Mouse (Mus musculus): ENCODE results near the gene Ppt1. TPM values are rescaled to one million over a fixed set of nuclear protein-coding genes. Genes with fewer than 3 reads are reported as not detected.

Ppt1 gene
- polyA plus RNA-seq, 1 experiment from 2014 or later, result 84.4 TPM

DNA sequence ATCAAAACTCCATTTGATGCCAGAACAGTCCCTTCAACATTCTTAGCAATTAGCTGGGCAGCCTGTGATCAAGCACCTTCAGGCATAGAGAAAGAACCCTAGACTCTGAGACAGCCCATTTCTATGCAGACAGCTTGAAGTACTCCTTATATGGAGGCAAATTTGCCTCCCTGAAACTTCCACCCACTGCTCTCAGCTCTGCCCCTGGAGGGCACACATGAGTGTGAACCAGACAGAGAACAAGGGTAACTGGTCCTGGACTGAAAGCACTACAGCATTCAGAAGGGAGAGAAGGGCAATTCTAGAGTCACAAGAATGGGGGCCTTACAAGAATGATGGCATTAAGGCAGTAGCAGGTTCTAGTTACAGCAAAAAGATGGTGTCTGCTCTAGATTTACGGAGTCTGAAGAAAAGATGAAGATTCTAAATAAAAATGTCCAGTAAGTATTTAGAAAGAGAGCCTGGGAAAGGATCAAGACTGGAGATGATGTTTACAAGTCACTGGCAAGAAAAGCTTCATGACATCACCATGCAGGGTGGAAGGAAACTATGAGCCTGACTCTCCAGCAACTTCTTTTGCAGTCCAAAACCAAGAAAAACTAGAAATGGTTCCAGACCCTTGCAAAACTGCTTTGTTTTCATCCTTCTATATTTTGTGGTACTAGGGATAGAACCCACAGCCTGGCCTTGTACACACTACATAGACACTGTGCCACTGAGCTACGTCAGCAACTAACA is 42.5 kb downstream of the Ppt1 start:
- ATAC-seq (ENCODE audit: low FRiP score) (no peak), DNase-seq (ENCODE audit: low spot score) (no peak)
- H3K9me3 ChIP-seq (ENCODE audit: control insufficient read depth, low read length), result no peaks in the 10 kb centered on the region
- H3K4me2 ChIP-seq (replicated peaks), result no peak overlapping the region
- no peaks in the 10 kb centered on the region for H3K36me3 ChIP-seq (replicated peaks; ENCODE audit: control insufficient read depth, insufficient read depth)
- H3K4me3 ChIP-seq (replicated peaks; ENCODE audit: low read length), result no peak overlapping the region
- no peaks in the 10 kb centered on the region; the same call in 1 of the 2 replicates for H3K4me1 ChIP-seq (replicated peaks; ENCODE audit: control insufficient read depth, insufficient read depth, low read length)
- H3K27ac ChIP-seq, result no peak overlapping the region
- 90% methylated on average over 2 of the region's 2 CpGs for WGBS
- H3K9ac ChIP-seq, result no peak overlapping the region
- no peaks in the 10 kb centered on the region for H3K27me3 ChIP-seq (ENCODE audit: control insufficient read depth, insufficient read depth, low read length)

DNA sequence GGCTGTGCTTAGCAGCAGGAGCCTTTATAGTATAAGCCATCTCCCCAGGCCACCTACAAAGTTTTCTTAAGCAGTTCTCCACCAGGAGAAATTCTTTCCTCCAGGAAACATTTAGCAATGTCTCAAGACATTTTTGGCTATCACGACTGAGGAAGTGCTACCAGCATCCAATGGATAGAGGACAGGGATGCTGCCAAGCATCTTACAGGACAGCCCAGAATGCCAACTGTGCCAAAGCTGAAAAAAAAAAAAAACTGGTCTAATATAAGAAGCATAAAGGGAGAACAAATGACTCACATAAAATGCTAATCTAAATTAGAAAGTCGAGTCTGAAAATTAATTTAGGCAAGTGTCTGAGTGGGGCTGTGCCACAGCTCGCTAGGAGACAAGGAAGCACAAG is 46.5 kb downstream of the Ppt1 start:
- no peak overlapping the region for H3K4me3 ChIP-seq (replicated peaks; ENCODE audit: low read length)
- H3K4me1 ChIP-seq (replicated peaks; ENCODE audit: control insufficient read depth, insufficient read depth, low read length), result peaks cover 19% of the 10 kb centered on the region
- no peak overlapping the region for H3K9ac ChIP-seq
- no peaks in the 10 kb centered on the region for H3K27me3 ChIP-seq (ENCODE audit: control insufficient read depth, insufficient read depth, low read length)
- 89% methylated on average over 3 of the region's 3 CpGs for WGBS
- no peaks in the 10 kb centered on the region for H3K36me3 ChIP-seq (replicated peaks; ENCODE audit: control insufficient read depth, insufficient read depth)
- no peak overlapping the region for H3K4me2 ChIP-seq (replicated peaks)
- no peak for DNase-seq (ENCODE audit: low spot score)
- ATAC-seq (ENCODE audit: low FRiP score), result no peak
- no peaks in the 10 kb centered on the region for H3K9me3 ChIP-seq (ENCODE audit: control insufficient read depth, low read length)
- H3K27ac ChIP-seq, result no peak overlapping the region

DNA sequence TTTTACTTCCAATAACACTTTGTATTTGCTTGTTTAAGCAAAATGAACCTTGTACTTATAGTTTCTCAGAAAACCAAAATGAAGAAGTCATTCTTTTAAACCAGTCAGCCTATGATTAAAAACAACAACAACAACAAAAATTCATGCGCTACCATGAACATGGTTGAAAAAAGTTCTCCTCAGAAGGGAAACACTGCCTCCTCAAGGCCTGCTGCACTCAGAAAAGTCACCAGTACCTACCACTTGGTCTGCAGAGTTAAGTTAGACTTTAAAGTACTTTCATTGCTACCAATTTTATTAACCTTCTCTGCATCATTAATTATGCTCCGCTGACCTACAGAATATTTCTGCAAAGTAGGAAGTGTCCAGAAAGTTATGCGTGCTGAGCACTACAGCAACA is 47.3 kb downstream of the Ppt1 start:
- H3K36me3 ChIP-seq (replicated peaks; ENCODE audit: control insufficient read depth, insufficient read depth), result no peaks in the 10 kb centered on the region
- ATAC-seq (ENCODE audit: low FRiP score) (no peak), DNase-seq (ENCODE audit: low spot score) (no peak)
- no peaks in the 10 kb centered on the region for H3K9me3 ChIP-seq (ENCODE audit: control insufficient read depth, low read length)
- H3K27ac ChIP-seq, result no peak overlapping the region
- H3K4me3 ChIP-seq (replicated peaks; ENCODE audit: low read length), result no peak overlapping the region
- no peaks in the 10 kb centered on the region for H3K27me3 ChIP-seq (ENCODE audit: control insufficient read depth, insufficient read depth, low read length)
- H3K4me2 ChIP-seq (replicated peaks), result no peak overlapping the region
- H3K4me1 ChIP-seq (replicated peaks; ENCODE audit: control insufficient read depth, insufficient read depth, low read length), result peaks cover 20% of the 10 kb centered on the region
- WGBS, result 96% methylated on average over 3 of the region's 3 CpGs
- no peak overlapping the region for H3K9ac ChIP-seq

DNA sequence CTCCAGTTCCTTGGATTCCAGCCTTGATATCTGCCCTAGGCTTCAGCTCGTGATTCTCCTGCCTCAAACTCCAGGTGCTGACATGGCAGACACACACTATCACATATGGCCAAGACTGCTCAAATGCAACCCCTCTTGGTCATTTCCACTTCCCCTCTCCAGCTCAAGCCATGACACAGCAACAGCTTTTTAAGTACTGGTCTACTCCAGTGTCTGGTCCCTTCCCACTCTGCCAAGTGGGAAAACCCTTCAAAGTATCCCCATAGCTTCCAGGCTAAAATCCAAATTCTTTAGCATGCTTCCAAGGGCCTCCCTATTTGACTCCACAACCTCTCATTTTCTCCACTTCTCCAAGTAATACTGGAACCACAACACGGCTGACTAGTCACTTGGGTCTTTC is 48.0 kb downstream of the Ppt1 start:
- Histone ChIP-seq H3K4me1 (replicated peaks; ENCODE audit: control insufficient read depth, insufficient read depth, low read length) (peaks cover 20% of the 10 kb centered on the region), H3K4me2 (replicated peaks) (peak overlapping the region; percentile 79), H3K4me3 (replicated peaks; ENCODE audit: low read length) (no peak overlapping the region), H3K36me3 (replicated peaks; ENCODE audit: control insufficient read depth, insufficient read depth) (no peaks in the 10 kb centered on the region), H3K9ac (no peak overlapping the region), H3K9me3 (ENCODE audit: control insufficient read depth, low read length) (no peaks in the 10 kb centered on the region), H3K27ac (no peak overlapping the region), H3K27me3 (ENCODE audit: control insufficient read depth, insufficient read depth, low read length) (no peaks in the 10 kb centered on the region)
- DNase-seq (ENCODE audit: low spot score) (no peak), ATAC-seq (ENCODE audit: low FRiP score) (no peak)
- 81% methylated on average over 2 of the region's 2 CpGs for WGBS

DNA sequence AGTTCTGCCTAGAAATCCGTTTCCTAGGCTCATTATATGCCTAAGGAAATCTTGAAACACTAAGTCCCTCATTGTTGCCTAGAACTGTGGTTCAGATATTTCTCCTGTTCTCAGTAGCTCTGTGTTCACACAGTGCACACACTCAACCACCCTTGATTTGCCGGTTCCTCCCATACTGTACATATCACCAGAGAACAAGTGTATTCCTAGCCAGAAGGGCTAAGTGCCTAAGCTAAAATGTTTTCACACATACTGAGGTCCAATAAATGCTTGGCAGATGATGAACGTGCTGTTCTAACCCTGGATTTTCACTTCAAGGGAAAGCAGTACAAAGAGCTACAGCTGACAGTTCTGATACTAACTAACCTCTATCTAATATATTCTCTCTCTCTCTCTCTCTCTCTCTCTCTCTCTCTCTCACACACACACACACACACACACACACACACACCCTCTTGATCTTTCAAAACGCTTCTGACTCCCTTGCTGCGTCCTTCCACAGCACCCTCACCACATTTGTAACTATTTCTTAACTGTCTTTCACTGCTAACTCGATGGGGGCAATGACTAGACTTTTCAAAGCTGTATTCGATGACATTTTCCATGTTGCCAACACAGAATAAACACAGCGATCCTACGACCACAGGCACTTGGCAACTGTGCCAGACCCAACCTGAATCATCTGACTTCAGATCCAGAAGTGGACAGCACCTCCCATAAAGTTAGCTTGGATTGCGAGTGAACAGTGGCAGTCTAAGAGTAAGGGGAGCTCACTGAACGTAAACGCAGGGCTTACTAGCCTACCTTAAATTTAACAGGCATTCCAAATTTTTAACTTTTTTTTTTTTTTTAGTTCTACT is 48.7 kb downstream of the Ppt1 start:
- Histone ChIP-seq H3K4me1 (replicated peaks; ENCODE audit: control insufficient read depth, insufficient read depth, low read length) (peaks cover 20% of the 10 kb centered on the region), H3K9me3 (ENCODE audit: control insufficient read depth, low read length) (no peaks in the 10 kb centered on the region), H3K27me3 (ENCODE audit: control insufficient read depth, insufficient read depth, low read length) (no peaks in the 10 kb centered on the region), H3K4me2 (replicated peaks) (peak overlapping the region; percentile 79), H3K4me3 (replicated peaks; ENCODE audit: low read length) (peak overlapping the region; percentile 92), H3K27ac (no peak overlapping the region), H3K9ac (peak overlapping the region; percentile 89), H3K36me3 (replicated peaks; ENCODE audit: control insufficient read depth, insufficient read depth) (no peaks in the 10 kb centered on the region)
- DNase-seq (ENCODE audit: low spot score) (no peak), ATAC-seq (ENCODE audit: low FRiP score) (no peak)
- WGBS, result 53% methylated on average over 12 of the region's 12 CpGs

DNA sequence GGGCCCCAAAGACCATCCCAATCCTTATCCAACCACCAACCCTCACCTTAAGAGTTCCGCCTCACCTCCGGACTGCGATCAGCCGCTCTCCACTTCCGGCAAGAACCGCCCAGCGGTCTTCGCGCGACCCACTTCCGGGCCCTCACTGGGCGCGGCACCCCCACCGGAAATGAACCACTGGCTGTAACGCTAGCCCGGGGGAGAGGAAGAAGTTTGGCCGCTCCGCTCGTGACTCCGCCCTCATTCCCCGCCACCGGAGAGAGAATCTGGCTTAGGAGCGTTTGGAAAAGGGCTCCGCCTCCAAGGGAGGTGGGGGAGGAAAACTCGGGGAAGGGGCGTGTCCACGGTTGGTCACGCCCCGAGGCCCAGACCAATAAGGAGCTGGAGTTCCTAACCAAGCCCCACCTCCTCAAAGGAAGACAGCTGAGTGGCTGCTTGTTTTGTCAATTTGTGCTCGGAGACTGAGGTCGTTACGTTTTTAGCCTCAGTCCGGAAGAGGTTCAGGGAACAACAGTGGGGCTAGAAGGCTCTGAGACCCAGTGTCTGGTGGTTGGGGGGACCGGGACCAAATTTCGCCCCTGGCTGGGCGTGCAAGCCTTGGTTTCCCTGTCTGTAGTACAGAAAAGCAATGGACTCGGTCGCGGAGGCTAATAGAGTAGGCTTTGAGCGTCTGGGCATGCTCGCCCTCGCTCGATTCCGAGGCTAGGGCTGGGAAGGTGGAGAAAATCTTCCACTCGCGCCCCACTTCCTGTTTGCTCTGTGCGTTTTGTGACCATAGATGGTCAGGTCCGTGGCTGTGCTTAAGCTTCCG is 49.9 kb downstream of the Ppt1 start, which contains the start of gene Cap1:
TSS of gene Cap1 (minus strand) at position 289 of the 811 bp plus-strand sequence.
- DNase-seq (ENCODE audit: low spot score), result peak; percentile 99
- H3K27ac ChIP-seq, result peak within 1 kb of the TSS; percentile 99
- no peaks in the 10 kb centered on the region for H3K36me3 ChIP-seq (replicated peaks; ENCODE audit: control insufficient read depth, insufficient read depth)
- no peaks in the 10 kb centered on the region for H3K9me3 ChIP-seq (ENCODE audit: control insufficient read depth, low read length)
- H3K4me3 ChIP-seq (replicated peaks; ENCODE audit: low read length), result peak within 1 kb of the TSS; percentile 92
- peak within 1 kb of the TSS; percentile 81 for H3K4me2 ChIP-seq (replicated peaks)
- peaks cover 20% of the 10 kb centered on the region for H3K4me1 ChIP-seq (replicated peaks; ENCODE audit: control insufficient read depth, insufficient read depth, low read length)
- peak; percentile 94 for ATAC-seq (ENCODE audit: low FRiP score)
- no peaks in the 10 kb centered on the region for H3K27me3 ChIP-seq (ENCODE audit: control insufficient read depth, insufficient read depth, low read length)
- H3K9ac ChIP-seq, result peak within 1 kb of the TSS; percentile 89
- under 1% methylated on average over 49 of the region's 49 CpGs for WGBS

DNA sequence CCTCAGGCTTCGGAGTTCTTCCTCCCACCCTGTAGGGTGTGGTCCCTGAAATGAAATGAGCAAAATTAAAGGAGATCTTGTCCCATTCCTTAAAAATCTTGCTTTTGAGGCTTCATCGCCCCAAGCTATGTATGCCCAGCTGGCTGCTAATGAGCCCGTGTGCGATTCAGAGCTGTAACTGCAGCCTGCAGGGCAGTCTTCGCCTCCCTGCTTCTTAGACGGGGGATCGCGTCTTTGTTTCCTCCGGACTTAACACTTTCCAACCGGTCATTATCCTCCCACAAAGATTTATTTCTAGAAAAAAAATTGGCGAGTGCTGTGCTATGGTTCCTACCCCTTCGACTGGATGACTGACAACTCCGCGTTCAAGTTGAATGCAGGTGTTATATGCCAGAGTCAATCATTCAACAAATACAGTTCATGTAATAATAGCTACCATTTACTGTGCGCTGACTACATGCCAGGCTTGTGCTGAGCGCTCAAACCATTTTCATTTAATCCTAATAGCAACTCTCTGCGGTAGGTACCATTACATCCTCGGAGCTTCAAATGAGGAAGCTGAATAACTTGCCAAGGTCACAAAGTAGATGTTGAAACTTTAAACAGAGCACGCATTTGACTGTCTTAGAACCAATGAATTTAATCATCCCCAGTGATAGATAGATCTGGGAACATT is 50.7 kb downstream of the Ppt1 start:
- Histone ChIP-seq H3K9me3 (ENCODE audit: control insufficient read depth, low read length) (no peaks in the 10 kb centered on the region), H3K4me3 (replicated peaks; ENCODE audit: low read length) (peak overlapping the region; percentile 92), H3K4me2 (replicated peaks) (peak overlapping the region; percentile 81), H3K36me3 (replicated peaks; ENCODE audit: control insufficient read depth, insufficient read depth) (no peaks in the 10 kb centered on the region), H3K27me3 (ENCODE audit: control insufficient read depth, insufficient read depth, low read length) (no peaks in the 10 kb centered on the region), H3K4me1 (replicated peaks; ENCODE audit: control insufficient read depth, insufficient read depth, low read length) (peaks cover 20% of the 10 kb centered on the region), H3K27ac (peak overlapping the region; percentile 99), H3K9ac (peak overlapping the region; percentile 79)
- DNase-seq (ENCODE audit: low spot score) (peak; percentile 54), ATAC-seq (ENCODE audit: low FRiP score) (peak; percentile 25; the same call in 1 of the 2 replicates)
- 5% methylated on average over 19 of the region's 19 CpGs for WGBS

DNA sequence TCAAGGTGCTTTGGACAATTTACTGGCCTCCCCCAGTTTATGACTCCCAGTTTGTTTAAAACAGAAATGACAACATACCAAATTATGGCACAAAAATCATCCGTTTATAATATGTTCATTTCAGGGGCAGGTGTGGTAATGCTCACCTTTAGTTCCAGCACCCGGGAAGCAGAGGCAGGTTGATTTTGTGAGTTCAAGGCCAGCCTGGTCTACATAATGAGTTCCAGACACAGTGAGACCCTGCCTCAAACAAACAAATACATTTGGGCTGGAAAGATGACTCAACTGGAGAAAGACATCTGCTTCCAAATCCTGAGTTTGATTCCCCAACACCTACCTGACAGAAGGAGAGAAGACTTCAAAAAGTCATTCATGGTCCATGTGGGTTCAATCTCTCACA is 51.3 kb downstream of the Ppt1 start:
- no peak for ATAC-seq (ENCODE audit: low FRiP score)
- H3K4me2 ChIP-seq (replicated peaks), result peak overlapping the region; percentile 81
- H3K27ac ChIP-seq, result peak overlapping the region; percentile 99
- H3K9ac ChIP-seq, result peak overlapping the region; percentile 79; the same call in 1 of the 2 replicates
- H3K4me1 ChIP-seq (replicated peaks; ENCODE audit: control insufficient read depth, insufficient read depth, low read length), result peaks cover 20% of the 10 kb centered on the region
- 83% methylated on average over 2 of the region's 2 CpGs for WGBS
- H3K9me3 ChIP-seq (ENCODE audit: control insufficient read depth, low read length), result no peaks in the 10 kb centered on the region
- H3K27me3 ChIP-seq (ENCODE audit: control insufficient read depth, insufficient read depth, low read length), result no peaks in the 10 kb centered on the region
- H3K4me3 ChIP-seq (replicated peaks; ENCODE audit: low read length), result peak overlapping the region; percentile 92; the same call in 1 of the 2 replicates
- H3K36me3 ChIP-seq (replicated peaks; ENCODE audit: control insufficient read depth, insufficient read depth), result no peaks in the 10 kb centered on the region
- DNase-seq (ENCODE audit: low spot score), result no peak
